Mouse (Mus musculus) limb, embryonic 10.5 days (tissue): ENCODE results near the gene Erc1. TPM values are rescaled to one million over a fixed set of nuclear protein-coding genes. Genes with fewer than 3 reads are reported as not detected.
"Not testable (repeated sequence)": the region's sequence is repeated elsewhere in the genome, so short reads cannot be mapped to it uniquely, and the experiment has no call there.

Source experiments
- DNase-seq: peaks from one replicate; pipeline ENCODE4 v3.0.0-alpha.2; 2017; ENCODE audit warnings: low spot score
- H3K27ac ChIP-seq: fragments of 300-500 bp; sonication (generic); 2 replicates; pipeline ENCODE4 v1.5.1; 2016; ENCODE audit warnings: mild to moderate bottlenecking
- H3K27me3 ChIP-seq: fragments of 300-500 bp; sonication (generic); 2 replicates; pipeline ENCODE4 v1.6.1; 2016; ENCODE audit warnings: low read depth, mild to moderate bottlenecking; ENCODE audit not compliant: poor library complexity, severe bottlenecking
- H3K36me3 ChIP-seq: fragments of 300-500 bp; sonication (generic); 2 replicates; pipeline ENCODE4 v1.6.1; 2016; ENCODE audit warnings: mild to moderate bottlenecking, moderate library complexity
- H3K4me1 ChIP-seq: fragments of 300-500 bp; sonication (generic); 2 replicates; pipeline ENCODE4 v1.6.1; 2016
- H3K4me3 ChIP-seq: fragments of 300-500 bp; sonication (generic); 2 replicates; pipeline ENCODE4 v1.5.1; 2016; ENCODE audit warnings: mild to moderate bottlenecking, moderate library complexity
- H3K9me3 ChIP-seq: fragments of 300-500 bp; sonication (generic); replicated peaks from 2 replicates; pipeline ENCODE4 v1.6.1; 2016; ENCODE audit warnings: mild to moderate bottlenecking
- WGBS: fragments of 180-500 bp; shearing (Covaris S2); methylation state at CpG from one replicate; pipeline ENCODE4 v1.1.7; 2016; 5-methylcytosine and 5-hydroxymethylcytosine counted together
- polyA plus RNA-seq: library from polyadenylated mRNA; unstranded; fragments of >200 nt; fragmentation: Nextera tagmentation; extraction: Ambion mirVana; gene quantifications from 2 replicates; pipeline ENCODE4 v1.2.1, GENCODE M21; 2016

Gene Erc1
- polyA plus RNA-seq, 1 experiment from 2014 or later = 27.7 TPM

DNA sequence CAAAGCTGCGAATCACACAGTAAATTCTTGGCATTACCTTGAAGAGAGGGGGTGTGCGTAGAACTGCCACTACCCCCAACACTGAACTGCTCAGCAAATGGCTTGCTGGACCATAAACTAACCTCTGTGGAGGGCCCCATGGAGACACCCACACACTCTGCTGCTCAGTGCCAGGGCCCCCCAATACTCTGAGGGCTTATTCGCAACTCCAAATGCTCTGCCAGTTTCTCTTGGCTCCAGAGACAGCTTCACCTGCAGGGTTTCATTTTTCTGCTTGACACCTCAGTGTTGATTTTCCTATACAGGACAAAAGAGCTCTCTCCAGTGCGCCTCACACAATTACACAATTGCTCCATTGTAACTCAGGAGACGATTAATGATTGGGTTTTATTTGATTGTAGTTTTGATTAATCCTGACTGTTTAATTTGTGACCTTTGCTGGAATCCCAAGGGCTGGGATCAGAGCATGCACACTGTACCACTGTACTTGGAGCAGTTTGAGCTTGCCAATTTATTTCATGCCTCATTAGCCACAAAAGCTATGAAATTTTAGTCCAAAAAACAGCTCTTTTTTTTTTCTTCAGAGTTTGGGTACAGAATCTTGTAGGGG, 173.7 kb downstream of the Erc1 start:
- Histone ChIP-seq H3K9me3 (no peaks in the 10 kb centered on the region), H3K4me1 (peaks cover 4% of the 10 kb centered on the region; the same call in 1 of the 2 replicates), H3K27ac (no peak overlapping the region), H3K4me3 (no peak overlapping the region), H3K36me3 (peaks cover 13% of the 10 kb centered on the region), H3K27me3 (no peaks in the 10 kb centered on the region)
- no peak for DNase-seq
- 93% methylated on average over 5 of the region's 5 CpGs for WGBS

DNA sequence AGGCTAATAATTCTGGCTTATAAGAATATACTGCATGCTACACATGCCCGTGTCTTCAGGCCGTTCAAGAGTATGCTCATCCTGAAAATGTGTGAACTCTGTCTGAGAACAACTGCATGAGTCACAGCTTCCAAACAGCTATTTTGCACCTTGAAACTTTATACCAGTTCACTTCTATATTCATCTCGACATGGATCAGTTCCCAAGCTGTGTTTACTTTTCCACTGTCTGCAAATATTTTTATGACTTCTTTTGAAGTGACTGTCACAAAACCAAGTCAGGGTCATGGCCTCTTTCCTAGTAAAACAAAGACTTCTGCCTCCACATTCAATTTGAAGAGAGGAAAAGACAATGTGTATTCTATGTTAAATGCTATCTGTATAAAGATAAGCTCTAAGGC, 178.2 kb downstream of the Erc1 start:
- no peak overlapping the region for H3K4me3 ChIP-seq
- H3K4me1 ChIP-seq = peaks cover 16% of the 10 kb centered on the region
- peaks cover 8% of the 10 kb centered on the region; the same call in 1 of the 2 replicates for H3K36me3 ChIP-seq
- no peaks in the 10 kb centered on the region for H3K27me3 ChIP-seq
- H3K9me3 ChIP-seq = no peaks in the 10 kb centered on the region
- WGBS = 79% methylated on average over 3 of the region's 3 CpGs
- no peak overlapping the region for H3K27ac ChIP-seq
- DNase-seq = no peak

DNA sequence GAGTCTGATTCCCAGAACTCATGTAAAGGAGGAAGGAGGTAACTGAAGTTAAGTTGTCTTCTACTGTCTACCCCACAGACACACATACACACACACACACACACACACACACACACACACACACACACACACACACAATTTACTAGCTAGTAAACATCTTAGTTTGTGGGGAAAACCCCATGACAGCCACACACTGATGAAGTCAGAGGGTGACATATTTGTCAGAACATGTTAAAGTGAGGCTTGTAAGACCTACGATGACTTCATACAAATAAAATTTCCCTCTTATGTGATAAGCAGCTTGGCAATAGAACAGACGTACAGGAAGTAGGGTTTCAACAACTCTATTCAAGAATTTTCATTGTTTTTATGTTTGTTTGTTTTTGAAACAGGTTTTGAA, 185.0 kb downstream of the Erc1 start:
- 91% methylated on average over 2 of the region's 2 CpGs for WGBS
- no peaks in the 10 kb centered on the region for H3K36me3 ChIP-seq
- H3K4me3 ChIP-seq = no peak overlapping the region
- no peaks in the 10 kb centered on the region for H3K9me3 ChIP-seq
- no peak overlapping the region for H3K27ac ChIP-seq
- no peak for DNase-seq
- peaks cover 24% of the 10 kb centered on the region for H3K4me1 ChIP-seq
- no peaks in the 10 kb centered on the region for H3K27me3 ChIP-seq

DNA sequence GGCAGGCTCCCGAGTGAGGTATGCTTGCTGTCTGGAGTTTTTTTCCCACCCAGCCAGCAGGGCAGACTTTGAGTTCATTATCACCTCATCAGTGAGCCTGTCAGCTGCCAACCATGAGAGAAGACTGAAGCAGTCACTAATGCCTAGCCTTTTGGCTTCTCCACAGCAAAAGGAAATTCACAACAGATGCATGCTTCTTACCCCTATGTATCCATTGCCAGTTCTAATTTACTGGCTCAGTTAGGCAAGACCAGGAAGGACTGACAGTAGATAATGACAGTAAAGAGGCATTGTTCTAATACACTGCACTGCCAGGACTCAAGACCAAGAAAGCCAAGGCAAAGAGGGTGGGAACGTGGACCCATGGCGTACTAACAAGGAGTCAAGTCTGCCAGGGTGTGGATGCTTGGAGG, 186.9 kb downstream of the Erc1 start:
- H3K36me3 ChIP-seq = no peaks in the 10 kb centered on the region
- no peaks in the 10 kb centered on the region for H3K9me3 ChIP-seq
- no peak overlapping the region for H3K4me3 ChIP-seq
- no peaks in the 10 kb centered on the region for H3K27me3 ChIP-seq
- no peak overlapping the region for H3K27ac ChIP-seq
- H3K4me1 ChIP-seq = peaks cover 24% of the 10 kb centered on the region
- DNase-seq = no peak
- 46% methylated on average over 3 of the region's 3 CpGs for WGBS

DNA sequence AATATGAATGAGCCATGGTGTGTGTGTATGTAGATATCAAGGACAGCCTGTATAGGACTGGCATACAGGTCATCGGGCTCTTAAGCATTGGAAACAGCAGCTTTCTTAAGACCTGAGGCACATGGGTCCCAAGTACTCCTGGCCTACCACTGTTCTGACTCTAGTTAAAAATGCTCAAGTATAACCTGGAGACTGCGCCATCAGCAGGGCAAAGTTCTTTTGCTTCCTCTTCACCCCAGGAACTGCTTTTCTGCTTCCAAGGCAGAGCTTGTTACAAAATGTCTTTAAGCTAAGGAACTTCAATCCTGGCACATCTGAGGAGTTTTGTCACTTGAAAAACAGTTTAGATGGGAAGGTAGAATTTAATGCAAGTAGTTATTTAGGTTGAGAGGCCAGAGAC, 189.5 kb downstream of the Erc1 start:
- peaks cover 12% of the 10 kb centered on the region for H3K4me1 ChIP-seq
- no peaks in the 10 kb centered on the region for H3K27me3 ChIP-seq
- H3K36me3 ChIP-seq = no peaks in the 10 kb centered on the region
- H3K9me3 ChIP-seq = no peaks in the 10 kb centered on the region
- no peak overlapping the region for H3K27ac ChIP-seq
- DNase-seq = no peak
- WGBS = 92% methylated on average over 2 of the region's 2 CpGs
- no peak overlapping the region for H3K4me3 ChIP-seq

DNA sequence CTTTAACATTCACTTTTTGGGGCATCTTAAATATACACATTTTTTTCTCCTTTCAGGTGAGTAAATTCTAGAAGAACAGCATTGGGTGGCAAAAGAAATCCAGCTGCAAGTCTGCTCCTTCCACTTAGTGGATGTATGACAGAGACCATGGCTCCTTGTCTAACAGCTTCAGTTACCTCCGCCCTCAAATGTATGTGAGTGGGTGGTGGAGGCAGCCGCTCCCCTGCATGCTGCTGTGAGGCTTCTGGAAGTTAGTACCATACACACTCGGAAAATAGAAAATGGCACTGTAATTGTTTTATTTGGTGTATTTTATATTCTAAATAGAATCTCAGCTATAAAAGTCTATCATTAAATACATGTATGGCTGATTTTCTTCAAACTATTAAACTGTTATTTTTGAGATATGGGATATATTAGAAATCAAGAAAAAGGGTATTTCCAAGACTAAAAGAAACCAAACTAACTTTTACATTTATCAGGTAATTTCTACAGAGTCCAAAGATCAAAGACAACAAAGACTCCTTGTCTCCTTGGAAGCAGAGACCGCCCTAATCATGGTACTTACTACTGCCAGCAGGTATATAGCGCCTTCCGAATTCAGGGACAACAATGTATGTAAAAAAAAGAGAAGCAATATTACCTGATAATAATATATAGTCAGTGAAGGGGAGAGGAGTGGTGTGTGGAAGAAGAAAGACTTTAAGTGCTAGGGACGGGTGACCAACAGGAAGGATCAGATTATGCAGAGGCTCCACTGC, 190.4 kb downstream of the Erc1 start:
- WGBS = 92% methylated on average over 7 of the region's 7 CpGs
- H3K4me1 ChIP-seq = peaks cover 12% of the 10 kb centered on the region

DNA sequence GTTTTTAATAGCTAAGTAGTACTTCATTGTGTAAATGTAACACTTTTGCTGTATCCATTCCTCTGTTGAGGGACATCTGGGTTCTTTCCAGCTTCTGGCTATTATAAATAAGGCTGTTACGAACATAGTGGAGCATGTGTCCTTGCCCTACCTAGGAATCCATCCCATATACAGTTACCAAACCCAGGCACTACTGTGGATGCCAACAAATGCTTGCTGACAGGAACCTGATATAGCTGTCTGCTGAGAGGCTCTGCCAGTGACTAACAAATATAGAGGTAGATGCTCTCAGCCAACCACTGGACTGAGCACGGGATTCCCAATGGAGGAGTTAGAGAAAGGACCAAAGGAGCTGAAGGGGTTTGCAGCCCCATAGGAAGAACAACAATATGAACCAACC, 193.2 kb downstream of the Erc1 start:
- H3K9me3 ChIP-seq, H3K36me3 ChIP-seq, H3K27ac ChIP-seq, DNase-seq, H3K4me1 ChIP-seq, H3K4me3 ChIP-seq, H3K27me3 ChIP-seq: not testable (repeated sequence)
- 95% methylated on average over 2 of the region's 2 CpGs for WGBS

More for the DNA sequence above, 190.4 kb downstream of the Erc1 start:
- no peak for DNase-seq
- Histone ChIP-seq H3K27ac (no peak overlapping the region), H3K9me3 (no peaks in the 10 kb centered on the region), H3K36me3 (no peaks in the 10 kb centered on the region), H3K27me3 (no peaks in the 10 kb centered on the region), H3K4me3 (no peak overlapping the region)

DNA sequence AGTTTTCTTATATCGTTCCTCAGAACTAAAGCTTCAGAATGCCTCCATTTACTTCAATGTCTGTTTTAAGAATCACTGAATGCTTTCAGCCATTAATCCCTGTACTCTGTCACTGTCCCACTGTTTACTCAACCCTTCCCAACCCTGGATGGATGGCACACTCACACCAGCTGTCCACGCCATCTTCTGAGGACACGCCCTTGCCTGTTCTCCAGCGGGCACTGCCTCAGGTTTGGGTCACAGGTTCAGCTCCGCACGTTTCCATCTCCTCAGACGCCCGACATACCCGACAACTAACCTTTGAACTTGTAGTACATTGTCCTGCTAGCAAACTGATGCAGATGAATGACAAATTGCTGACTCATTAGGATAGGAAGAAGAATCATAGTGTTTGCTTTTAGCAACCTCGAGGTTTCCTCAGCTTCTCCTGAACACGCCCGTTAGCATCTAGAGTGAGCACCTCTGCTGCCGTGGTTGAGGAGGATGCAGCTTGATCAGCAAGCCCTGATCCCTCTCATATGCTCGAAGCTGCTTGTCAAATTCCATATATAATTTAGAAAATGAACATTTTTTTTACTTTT, 204.0 kb downstream of the Erc1 start:
- H3K27ac ChIP-seq = no peak overlapping the region
- no peak overlapping the region for H3K4me3 ChIP-seq
- no peaks in the 10 kb centered on the region for H3K27me3 ChIP-seq
- whole genome bisulfite sequencing = 71% methylated on average over 14 of the region's 14 CpGs
- H3K36me3 ChIP-seq = no peaks in the 10 kb centered on the region
- H3K9me3 ChIP-seq = no peaks in the 10 kb centered on the region
- H3K4me1 ChIP-seq = peaks cover 4% of the 10 kb centered on the region
- no peak for DNase-seq

DNA sequence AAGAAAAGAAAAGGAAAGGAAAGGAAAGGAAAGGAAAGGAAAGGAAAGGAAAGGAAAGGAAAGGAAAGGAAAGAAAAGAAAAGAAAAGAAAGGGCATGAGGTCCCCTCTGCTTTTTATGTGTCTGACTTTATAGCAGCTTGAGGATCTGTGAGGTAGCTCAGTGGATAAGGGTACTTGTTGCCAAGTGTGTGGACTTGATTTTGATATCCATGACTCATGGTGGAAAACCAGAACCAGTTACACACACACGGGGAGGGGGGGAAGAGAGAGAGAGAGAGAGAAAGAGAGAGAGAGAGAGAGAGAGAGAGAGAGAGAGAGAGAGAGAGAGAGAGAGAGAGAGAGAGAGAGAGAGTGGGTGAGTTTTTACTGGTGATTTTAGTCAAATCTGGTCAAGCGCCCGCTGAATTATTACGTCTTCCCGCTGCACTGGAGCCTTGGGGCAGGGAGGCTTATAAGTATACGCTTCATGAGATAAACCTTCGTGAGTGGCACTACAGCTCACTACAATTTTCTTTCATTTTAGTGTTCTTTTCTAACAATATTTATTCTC, 204.7 kb downstream of the Erc1 start:
- 94% methylated on average over 7 of the region's 7 CpGs for WGBS
- peaks cover 4% of the 10 kb centered on the region for H3K4me1 ChIP-seq
- no peaks in the 10 kb centered on the region for H3K36me3 ChIP-seq
- no peak overlapping the region for H3K27ac ChIP-seq
- H3K9me3 ChIP-seq = no peaks in the 10 kb centered on the region
- H3K27me3 ChIP-seq = no peaks in the 10 kb centered on the region
- no peak overlapping the region for H3K4me3 ChIP-seq
- no peak for DNase-seq

DNA sequence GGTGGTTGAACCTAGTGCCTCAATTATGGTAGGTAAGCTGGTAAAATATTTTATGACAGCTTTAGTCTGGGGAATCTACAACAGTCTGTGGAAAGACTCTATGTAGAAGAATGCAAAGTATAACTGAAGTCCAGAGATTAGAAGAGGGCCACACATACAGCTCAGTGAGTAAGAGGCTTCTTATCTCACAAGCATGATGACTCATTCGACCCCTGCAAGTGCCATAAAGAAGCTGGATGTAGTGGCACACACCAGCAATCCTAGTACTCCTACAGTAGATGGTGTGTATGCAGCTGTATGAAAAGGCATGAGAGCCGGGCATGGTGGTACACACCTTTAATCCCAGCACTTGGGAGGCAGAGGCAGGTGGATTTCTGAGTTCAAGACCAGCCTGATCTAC, 205.2 kb downstream of the Erc1 start:
- Histone ChIP-seq H3K36me3 (no peaks in the 10 kb centered on the region), H3K4me3 (no peak overlapping the region), H3K27me3 (no peaks in the 10 kb centered on the region), H3K27ac (no peak overlapping the region), H3K9me3 (no peaks in the 10 kb centered on the region), H3K4me1 (peaks cover 4% of the 10 kb centered on the region)
- no peak for DNase-seq
- WGBS = 80% methylated on average over 2 of the region's 2 CpGs

DNA sequence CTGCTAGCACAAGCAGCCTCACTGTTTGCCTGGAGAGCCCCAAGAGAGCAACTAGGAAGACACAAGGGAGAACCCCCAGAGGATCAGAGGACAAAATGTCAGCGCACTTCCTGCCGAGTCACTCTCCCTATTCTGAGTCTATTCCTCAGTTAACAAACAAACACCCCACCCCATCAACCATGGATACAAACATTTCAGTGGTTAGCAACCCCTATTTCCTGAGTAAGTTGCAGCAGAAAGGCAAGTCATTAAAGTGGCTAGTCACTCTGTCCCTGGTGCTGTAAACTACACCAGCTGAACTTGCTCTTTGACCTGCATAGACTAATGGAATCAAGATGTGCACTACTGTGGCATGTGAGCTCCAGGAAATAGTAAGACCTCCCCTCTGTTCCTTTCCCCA, 212.3 kb downstream of the Erc1 start:
- Histone ChIP-seq H3K27me3 (no peaks in the 10 kb centered on the region), H3K36me3 (peaks cover 7% of the 10 kb centered on the region; the same call in 1 of the 2 replicates), H3K4me1 (peaks cover 21% of the 10 kb centered on the region), H3K4me3 (no peak overlapping the region), H3K9me3 (no peaks in the 10 kb centered on the region), H3K27ac (peak overlapping the region; percentile 74)
- DNase-seq = peak; percentile 55
- 23% methylated on average over 2 of the region's 2 CpGs for WGBS

DNA sequence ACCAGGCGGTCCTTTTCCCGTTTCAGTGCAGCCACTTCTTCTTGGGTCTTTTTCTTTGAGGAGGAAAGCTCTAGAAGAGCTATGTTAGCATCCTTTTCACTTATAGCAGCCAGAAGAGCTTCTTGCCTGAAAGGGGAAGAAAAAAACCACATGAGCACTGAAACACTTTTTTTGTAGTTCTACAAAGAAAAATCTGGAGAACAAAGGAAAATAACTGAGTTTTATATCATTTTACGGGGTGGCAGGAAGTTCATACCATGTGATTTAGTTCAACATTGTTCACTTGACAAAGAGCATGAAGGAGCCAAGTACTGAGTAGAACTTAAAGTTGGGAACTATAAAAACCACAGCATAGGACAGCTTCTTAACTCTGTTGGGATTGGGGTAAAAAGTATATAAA, 217.3 kb downstream of the Erc1 start:
- H3K9me3 ChIP-seq = no peaks in the 10 kb centered on the region
- no peak for DNase-seq
- H3K4me1 ChIP-seq = peaks cover 13% of the 10 kb centered on the region
- no peak overlapping the region for H3K4me3 ChIP-seq
- 94% methylated on average over 3 of the region's 3 CpGs for WGBS
- no peaks in the 10 kb centered on the region for H3K27me3 ChIP-seq
- H3K36me3 ChIP-seq = peaks cover 33% of the 10 kb centered on the region
- no peak overlapping the region for H3K27ac ChIP-seq

DNA sequence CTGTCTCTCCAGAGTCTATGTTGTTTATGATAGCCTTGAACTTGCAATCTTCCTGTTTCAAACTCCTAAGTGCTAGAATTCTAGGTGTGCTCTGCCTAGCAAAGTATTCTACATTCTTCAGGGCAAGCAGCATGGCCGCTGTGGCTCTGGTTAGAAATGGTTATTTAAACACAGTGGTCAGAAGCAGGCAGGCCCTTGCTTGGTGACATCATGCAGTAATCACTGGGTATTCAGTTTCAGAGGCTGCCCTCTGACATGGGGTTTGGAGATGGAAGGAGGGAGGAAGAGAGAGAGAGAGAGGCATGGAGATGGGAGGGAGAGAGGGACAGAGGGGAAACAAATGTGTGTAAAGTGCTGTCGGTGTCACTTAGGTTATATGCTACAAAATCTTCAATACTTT, 246.6 kb downstream of the Erc1 start:
- Histone ChIP-seq H3K36me3 (no peaks in the 10 kb centered on the region), H3K9me3 (no peaks in the 10 kb centered on the region), H3K4me3 (no peak overlapping the region), H3K4me1 (peaks cover 23% of the 10 kb centered on the region), H3K27ac (no peak overlapping the region), H3K27me3 (no peaks in the 10 kb centered on the region)
- 77% methylated on average over 2 of the region's 2 CpGs for WGBS
- no peak for DNase-seq
